Mouse (Mus musculus) olfactory bulb, adult 2 months (tissue): Measurements from ENCODE around the gene Osbpl11.

ENCODE experiments used
- CTCF ChIP-seq: fragments of 200-500 bp; IDR thresholded peaks from 2 replicates; pipeline ENCODE4 v1.5.1; 2012; ENCODE audit warnings: low read depth, mild to moderate bottlenecking, low read length, moderate library complexity; ENCODE audit not compliant: insufficient read depth
- POLR2A ChIP-seq: fragments of 200-500 bp; IDR thresholded peaks from 2 replicates; pipeline ENCODE4 v1.6.1; 2012; ENCODE audit warnings: mild to moderate bottlenecking, low read depth, low read length, moderate library complexity; ENCODE audit not compliant: insufficient read depth

DNA sequence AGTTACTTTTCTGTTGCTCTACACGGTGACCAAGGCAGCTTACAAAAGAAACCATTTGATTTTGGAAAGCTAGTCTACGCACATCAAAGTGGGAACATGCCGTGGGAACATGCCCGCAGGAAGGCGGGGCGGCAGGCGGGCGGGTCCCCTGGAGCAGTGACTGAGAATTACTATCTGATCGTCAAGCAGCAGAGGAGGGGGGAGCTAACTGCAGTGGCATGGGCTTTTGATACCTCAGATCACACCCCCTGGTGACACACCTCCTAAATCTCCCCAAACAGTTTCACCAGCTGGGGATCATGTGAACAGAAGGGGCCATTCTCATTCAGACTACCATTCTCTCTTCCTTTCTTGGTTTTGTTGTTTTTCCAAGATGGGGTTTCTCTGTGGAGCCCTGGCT, 103.7 kb downstream of the Osbpl11 start:
- no peak for TF ChIP-seq CTCF
- no peak for TF ChIP-seq POLR2A
